Mouse (Mus musculus): ENCODE data around the gene Trappc11. TPM values are rescaled to one million over a fixed set of nuclear protein-coding genes. Genes with fewer than 3 reads are reported as not detected.

Gene Trappc11
- polyA plus RNA-seq, 1 experiment from 2014 or later, result 28.3 TPM

DNA sequence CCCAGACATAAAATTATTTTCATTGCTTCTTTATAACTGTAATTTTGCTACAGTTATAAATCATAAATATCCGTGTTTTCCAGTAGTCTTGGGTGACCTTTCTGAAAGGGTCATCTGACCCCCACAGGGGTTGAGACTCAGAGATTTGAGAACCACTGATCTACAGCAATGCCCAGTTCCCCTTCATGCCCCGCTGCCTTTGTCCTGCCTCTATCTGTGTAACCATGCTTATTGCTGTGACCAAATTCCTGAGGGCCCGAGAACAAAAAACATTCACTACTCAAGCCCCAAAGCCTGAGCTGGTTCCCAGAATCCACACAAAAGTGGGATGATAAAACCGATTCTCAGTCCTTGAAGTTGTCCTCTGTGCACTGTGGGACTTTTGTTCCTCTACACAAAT is 5.1 kb upstream of the Trappc11 start:
- no peak overlapping the region for H3K4me2 ChIP-seq (replicated peaks)
- ATAC-seq, result no peak
- no peak overlapping the region for H3K9ac ChIP-seq
- peaks cover 4% of the 10 kb centered on the region; the same call in 1 of the 2 replicates for H3K4me1 ChIP-seq (replicated peaks)
- H3K4me3 ChIP-seq (replicated peaks), result no peak overlapping the region
- H3K27me3 ChIP-seq (replicated peaks), result no peaks in the 10 kb centered on the region
- 89% methylated on average over 4 of the region's 4 CpGs for WGBS
- no peaks in the 10 kb centered on the region for H3K9me3 ChIP-seq
- no peaks in the 10 kb centered on the region for H3K36me3 ChIP-seq
- no peak overlapping the region for H3K27ac ChIP-seq

DNA sequence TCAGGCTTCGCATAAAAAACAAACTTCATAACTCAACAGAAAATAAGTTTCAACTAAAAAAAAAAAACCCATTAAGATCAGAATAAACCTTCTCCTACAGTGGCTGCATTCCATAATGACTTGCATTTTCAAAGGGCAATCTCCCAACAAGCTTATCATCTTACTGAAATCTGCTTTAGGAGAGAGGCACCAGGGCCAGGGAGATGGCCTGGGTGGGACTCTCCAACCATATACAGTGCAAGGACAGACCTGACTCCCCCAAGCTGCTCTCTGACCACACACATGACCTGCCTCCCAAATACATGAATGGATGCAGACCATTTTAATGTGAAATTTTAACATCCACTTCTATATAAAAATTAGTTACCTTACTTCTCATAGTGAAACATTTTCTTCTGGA is 5.2 kb downstream of the Trappc11 start:
- H3K27me3 ChIP-seq (replicated peaks), result no peaks in the 10 kb centered on the region
- H3K9me3 ChIP-seq, result no peaks in the 10 kb centered on the region
- 100% methylated on average over 1 of the region's 1 CpGs for WGBS
- no peak overlapping the region for H3K27ac ChIP-seq
- H3K4me3 ChIP-seq (replicated peaks), result no peak overlapping the region
- no peak overlapping the region for H3K4me2 ChIP-seq (replicated peaks)
- no peak for ATAC-seq
- peaks cover 12% of the 10 kb centered on the region; the same call in 1 of the 2 replicates for H3K36me3 ChIP-seq
- no peak overlapping the region for H3K9ac ChIP-seq
- 0 out of 2 replicates have a peak, but pooled peaks cover 6% of the 10 kb centered on the region for H3K4me1 ChIP-seq (replicated peaks)

DNA sequence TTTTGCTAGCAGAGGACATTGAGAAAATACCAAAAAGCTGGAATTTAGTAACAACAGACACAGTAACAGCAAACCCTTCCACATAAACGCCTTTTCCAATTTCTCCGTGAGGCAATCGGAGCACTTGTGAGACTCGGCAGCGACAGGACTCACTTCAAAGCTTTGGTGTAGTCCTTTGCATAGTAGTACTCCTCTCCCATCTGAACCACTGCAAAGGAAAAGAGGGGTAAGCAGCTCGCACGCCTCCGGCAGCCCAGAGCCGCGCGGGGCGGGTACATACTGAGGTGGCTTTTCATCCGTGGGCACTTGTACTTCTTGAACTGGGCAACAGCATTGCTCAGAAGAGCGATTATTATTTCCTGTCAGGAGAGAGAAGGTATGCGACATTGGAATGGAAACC is 19.7 kb downstream of the Trappc11 start:
- Histone ChIP-seq H3K36me3 (peaks cover 22% of the 10 kb centered on the region), H3K27me3 (replicated peaks) (no peaks in the 10 kb centered on the region), H3K4me3 (replicated peaks) (no peak overlapping the region), H3K9ac (no peak overlapping the region), H3K4me1 (replicated peaks) (no peaks in the 10 kb centered on the region), H3K9me3 (no peaks in the 10 kb centered on the region), H3K4me2 (replicated peaks) (no peak overlapping the region), H3K27ac (no peak overlapping the region)
- no peak for ATAC-seq
- WGBS, result 92% methylated on average over 15 of the region's 15 CpGs

DNA sequence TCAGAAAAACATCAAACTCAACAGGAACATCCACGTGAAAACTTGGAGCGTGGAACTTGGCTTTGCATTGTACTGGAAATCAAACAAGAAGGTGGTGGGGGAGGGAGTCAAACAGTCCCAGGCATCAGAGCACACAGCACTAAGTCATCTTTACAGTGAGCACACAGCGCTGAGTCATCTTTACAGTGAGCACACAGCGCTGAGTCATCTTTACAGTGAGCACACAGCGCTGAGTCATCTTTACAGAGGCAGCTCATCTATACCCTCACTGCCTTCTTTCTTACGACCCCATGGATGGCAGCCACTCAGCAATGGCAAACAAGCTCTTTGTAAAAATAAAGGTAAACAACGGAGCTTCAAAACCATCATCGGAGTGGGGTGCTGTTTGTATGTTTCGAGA is 22.3 kb downstream of the Trappc11 start:
- Histone ChIP-seq H3K27ac (no peak overlapping the region), H3K4me1 (replicated peaks) (no peaks in the 10 kb centered on the region), H3K4me2 (replicated peaks) (no peak overlapping the region), H3K9ac (no peak overlapping the region), H3K27me3 (replicated peaks) (no peaks in the 10 kb centered on the region), H3K36me3 (peaks cover 27% of the 10 kb centered on the region), H3K4me3 (replicated peaks) (no peak overlapping the region), H3K9me3 (no peaks in the 10 kb centered on the region)
- no peak for ATAC-seq
- 90% methylated on average over 9 of the region's 9 CpGs for WGBS

DNA sequence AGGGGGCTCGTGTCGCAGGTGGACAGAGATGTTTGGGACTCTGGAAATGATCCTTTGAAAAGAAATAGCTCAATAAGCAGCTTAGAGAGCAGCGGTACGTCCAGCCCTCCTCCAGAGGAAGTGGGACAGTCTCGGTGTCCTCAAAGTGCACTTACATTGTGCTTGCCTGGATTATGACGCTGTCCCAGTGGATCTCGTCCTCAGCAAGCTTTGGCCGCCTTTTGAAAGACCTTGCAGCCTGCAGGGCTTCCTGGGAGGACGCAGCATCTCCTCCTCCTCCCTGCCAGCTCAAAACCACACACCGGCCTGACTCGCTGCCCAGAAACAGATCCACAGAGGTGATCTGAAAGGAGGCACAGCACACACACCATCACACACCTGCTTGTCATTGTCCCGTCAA is 27.8 kb downstream of the Trappc11 start:
- Histone ChIP-seq H3K36me3 (peaks cover 26% of the 10 kb centered on the region), H3K4me3 (replicated peaks) (no peak overlapping the region), H3K4me2 (replicated peaks) (no peak overlapping the region), H3K27me3 (replicated peaks) (no peaks in the 10 kb centered on the region), H3K9me3 (no peaks in the 10 kb centered on the region), H3K4me1 (replicated peaks) (no peaks in the 10 kb centered on the region), H3K9ac (no peak overlapping the region), H3K27ac (no peak overlapping the region)
- WGBS, result 92% methylated on average over 12 of the region's 12 CpGs
- ATAC-seq, result no peak

DNA sequence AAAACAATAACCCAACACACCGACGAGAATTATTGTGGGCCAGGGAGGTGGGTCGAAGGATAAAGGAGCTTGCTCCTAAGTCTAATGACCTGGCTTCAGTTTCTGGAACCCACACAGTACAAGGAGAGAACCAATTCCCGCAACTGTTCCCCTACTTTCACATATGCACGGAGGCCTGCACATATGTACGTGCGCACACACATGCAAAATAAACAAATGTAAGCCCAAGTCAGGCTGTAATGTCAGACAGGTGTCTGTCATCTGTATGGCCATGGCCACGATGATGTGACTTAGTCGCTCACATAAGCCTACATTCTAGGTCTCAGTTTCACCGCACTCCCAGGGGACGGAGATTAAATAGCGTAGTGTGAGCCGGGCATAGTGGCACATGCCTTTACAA is 30.7 kb downstream of the Trappc11 start:
- no peak overlapping the region for H3K9ac ChIP-seq
- no peaks in the 10 kb centered on the region for H3K4me1 ChIP-seq (replicated peaks)
- peaks cover 14% of the 10 kb centered on the region for H3K36me3 ChIP-seq
- no peak overlapping the region for H3K4me3 ChIP-seq (replicated peaks)
- WGBS, result 94% methylated on average over 13 of the region's 13 CpGs
- no peak overlapping the region for H3K4me2 ChIP-seq (replicated peaks)
- H3K27me3 ChIP-seq (replicated peaks), result no peaks in the 10 kb centered on the region
- no peak for ATAC-seq
- H3K27ac ChIP-seq, result no peak overlapping the region
- H3K9me3 ChIP-seq, result no peaks in the 10 kb centered on the region

DNA sequence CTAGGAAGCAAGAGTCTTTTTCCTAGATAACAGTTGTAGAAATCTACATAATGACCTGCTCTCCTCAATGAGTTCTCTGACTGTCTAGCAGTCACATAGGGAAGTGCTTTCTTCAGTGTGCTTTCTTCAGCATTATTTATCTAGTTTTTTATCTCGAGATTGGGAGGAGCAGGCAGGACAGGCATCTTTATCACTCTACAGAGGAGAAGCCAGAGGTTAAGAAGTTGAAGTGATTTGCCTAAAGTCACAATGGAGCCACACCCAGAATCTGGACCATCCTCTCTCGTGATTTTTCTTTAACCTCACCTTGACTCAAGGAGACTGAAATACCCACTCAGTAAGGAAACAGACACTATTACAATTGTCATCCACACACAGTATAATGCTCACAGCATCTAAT is 31.3 kb downstream of the Trappc11 start:
- Histone ChIP-seq H3K36me3 (peaks cover 14% of the 10 kb centered on the region), H3K4me3 (replicated peaks) (no peak overlapping the region), H3K4me2 (replicated peaks) (no peak overlapping the region), H3K27me3 (replicated peaks) (no peaks in the 10 kb centered on the region), H3K9me3 (no peaks in the 10 kb centered on the region), H3K9ac (no peak overlapping the region), H3K4me1 (replicated peaks) (no peaks in the 10 kb centered on the region), H3K27ac (no peak overlapping the region)
- no peak for ATAC-seq
- 63% methylated on average over 2 of the region's 2 CpGs for WGBS

DNA sequence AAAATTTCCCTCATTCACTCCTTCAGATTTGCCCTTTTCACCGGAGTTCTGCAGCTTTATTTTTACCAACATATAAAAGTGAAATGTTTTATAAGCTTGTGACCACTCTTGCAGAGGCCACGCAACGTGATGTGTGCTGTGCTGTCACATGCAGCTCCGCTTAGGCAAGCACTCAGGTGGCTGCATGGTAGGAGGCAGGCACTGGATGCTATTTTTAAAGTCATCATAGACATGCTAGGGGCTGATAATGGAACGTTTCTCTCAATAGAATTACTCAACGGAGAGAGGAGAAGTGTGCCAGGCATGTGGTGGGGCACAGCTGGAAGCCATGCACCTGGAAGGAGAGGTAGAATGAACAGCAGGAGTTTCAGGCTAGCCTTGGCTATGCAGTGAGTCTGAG is 37.8 kb downstream of the Trappc11 start:
- WGBS, result 73% methylated on average over 6 of the region's 6 CpGs
- H3K27ac ChIP-seq, result no peak overlapping the region

DNA sequence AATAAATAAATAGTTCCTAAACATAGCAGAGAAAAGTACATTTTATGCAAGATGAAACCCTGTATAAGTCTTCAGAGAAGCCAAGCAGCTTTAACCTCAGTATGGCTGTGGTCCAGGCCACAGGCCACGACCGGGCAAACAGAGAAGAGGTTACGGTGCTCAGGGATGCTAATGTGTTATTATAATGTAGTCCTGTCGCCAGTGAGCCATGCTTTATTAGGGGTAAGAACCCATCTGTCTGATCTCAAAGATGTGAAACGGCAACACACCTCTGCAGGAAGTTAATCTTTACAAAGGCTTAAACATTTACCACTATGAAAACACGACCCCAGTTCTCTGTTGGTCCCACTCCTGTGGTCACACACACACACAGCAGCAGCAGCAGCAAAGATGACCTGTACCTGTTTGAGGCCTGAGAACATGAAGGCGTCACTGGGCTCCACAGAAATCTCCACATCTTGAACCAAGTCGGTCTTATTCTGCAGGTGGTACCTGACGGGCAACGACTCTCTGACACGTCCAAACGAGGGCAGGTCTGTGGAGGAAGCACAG is 38.6 kb downstream of the Trappc11 start:
- 57% methylated on average over 12 of the region's 12 CpGs for WGBS
- ATAC-seq, result peak; percentile 61
- no peak overlapping the region for H3K27ac ChIP-seq
- H3K27me3 ChIP-seq (replicated peaks), result no peaks in the 10 kb centered on the region
- H3K4me1 ChIP-seq (replicated peaks), result no peaks in the 10 kb centered on the region
- no peak overlapping the region for H3K4me3 ChIP-seq (replicated peaks)
- H3K4me2 ChIP-seq (replicated peaks), result no peak overlapping the region
- peaks cover 15% of the 10 kb centered on the region; the same call in 1 of the 2 replicates for H3K36me3 ChIP-seq
- H3K9ac ChIP-seq, result no peak overlapping the region
- no peaks in the 10 kb centered on the region for H3K9me3 ChIP-seq

More for the DNA sequence above, 37.8 kb downstream of the Trappc11 start:
- ATAC-seq, result no peak
- Histone ChIP-seq H3K36me3 (peaks cover 15% of the 10 kb centered on the region; the same call in 1 of the 2 replicates), H3K4me3 (replicated peaks) (no peak overlapping the region), H3K4me1 (replicated peaks) (no peaks in the 10 kb centered on the region), H3K27me3 (replicated peaks) (no peaks in the 10 kb centered on the region), H3K9ac (no peak overlapping the region), H3K9me3 (no peaks in the 10 kb centered on the region), H3K4me2 (replicated peaks) (no peak overlapping the region)

DNA sequence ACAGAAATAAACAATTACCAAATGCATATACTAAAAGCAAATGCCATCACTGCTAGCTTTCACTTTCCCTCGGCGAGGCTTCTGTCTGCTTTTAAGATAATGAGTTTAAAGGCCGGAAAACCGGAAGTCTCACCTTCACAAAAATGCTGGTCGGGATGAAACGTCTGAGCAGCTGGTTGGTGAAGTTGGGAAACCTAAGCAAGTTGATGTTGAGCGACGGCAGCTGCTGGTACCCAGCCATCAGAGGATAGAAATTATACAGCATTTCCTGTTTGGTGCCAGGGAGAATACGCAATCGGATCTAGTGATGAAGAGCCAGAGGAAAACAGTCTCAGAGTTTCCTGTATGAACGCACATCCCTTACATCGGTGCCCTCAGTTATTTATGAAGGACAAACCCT is 40.2 kb downstream of the Trappc11 start:
- no peak overlapping the region for H3K27ac ChIP-seq
- no peak overlapping the region for H3K4me3 ChIP-seq (replicated peaks)
- WGBS, result 86% methylated on average over 12 of the region's 12 CpGs
- no peaks in the 10 kb centered on the region for H3K4me1 ChIP-seq (replicated peaks)
- peaks cover 11% of the 10 kb centered on the region; the same call in 1 of the 2 replicates for H3K36me3 ChIP-seq
- H3K9ac ChIP-seq, result no peak overlapping the region
- ATAC-seq, result no peak
- H3K9me3 ChIP-seq, result no peaks in the 10 kb centered on the region
- H3K4me2 ChIP-seq (replicated peaks), result no peak overlapping the region
- H3K27me3 ChIP-seq (replicated peaks), result no peaks in the 10 kb centered on the region

DNA sequence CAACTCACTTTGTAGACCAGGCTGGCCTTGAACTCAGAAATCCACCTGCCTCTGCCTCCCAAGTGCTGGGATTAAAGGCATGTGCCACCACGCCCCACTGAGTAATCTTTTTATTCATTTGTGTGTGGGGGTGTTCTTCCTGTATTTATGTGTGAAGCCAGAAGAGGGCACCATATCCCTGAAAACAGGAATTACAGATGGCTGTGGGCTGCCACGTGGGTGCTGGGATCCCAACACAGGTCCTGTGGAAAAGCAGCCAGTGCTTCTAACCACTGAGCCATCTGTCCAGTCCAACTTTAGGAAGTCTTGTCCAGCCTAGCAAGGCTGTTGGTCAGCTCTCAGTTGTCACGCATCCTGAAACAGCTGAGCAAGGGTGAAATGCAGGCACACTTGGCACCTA is 46.0 kb downstream of the Trappc11 start:
- ATAC-seq, result no peak
- H3K4me1 ChIP-seq (replicated peaks), result no peaks in the 10 kb centered on the region
- peaks cover 8% of the 10 kb centered on the region; the same call in 1 of the 2 replicates for H3K36me3 ChIP-seq
- 91% methylated on average over 3 of the region's 3 CpGs for whole genome bisulfite sequencing
- no peak overlapping the region for H3K4me2 ChIP-seq (replicated peaks)
- H3K4me3 ChIP-seq (replicated peaks), result no peak overlapping the region
- H3K27me3 ChIP-seq (replicated peaks), result no peaks in the 10 kb centered on the region
- H3K9ac ChIP-seq, result no peak overlapping the region
- no peak overlapping the region for H3K27ac ChIP-seq
- no peaks in the 10 kb centered on the region for H3K9me3 ChIP-seq

DNA sequence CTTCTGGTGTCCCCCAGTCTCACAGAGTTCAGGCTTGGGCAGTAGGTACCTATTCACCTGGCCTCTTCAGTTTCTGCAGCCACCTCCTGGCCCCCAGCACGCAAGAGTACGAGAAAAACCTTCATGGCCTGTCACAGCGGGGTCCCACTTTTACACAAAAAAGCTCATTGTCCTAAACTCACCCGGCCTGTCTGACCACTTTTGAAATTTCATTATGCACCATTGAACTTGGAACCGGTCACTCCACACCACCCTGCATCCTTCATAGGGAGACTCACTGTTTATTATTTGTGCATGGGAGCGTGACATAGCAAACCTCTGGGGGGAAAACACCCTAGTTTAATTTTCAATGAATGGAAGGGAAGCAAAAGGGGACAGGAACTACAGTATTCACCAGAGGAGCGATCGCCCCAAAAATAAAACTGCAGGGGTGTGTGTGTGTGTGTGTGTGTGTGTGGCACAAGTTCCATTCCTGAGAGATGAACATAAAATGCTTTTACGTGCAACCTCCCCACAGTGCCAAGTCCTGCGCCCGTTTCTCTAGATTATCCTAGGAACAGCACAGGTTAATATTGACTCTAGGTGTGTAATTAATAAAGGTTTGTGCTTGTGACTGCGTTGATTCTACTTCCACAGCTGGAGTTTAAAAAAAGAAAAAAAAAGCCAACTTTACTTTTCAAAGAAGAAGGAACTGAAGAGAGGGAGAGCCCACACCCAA is 50.8 kb downstream of the Trappc11 start:
- H3K36me3 ChIP-seq, result no peaks in the 10 kb centered on the region
- no peaks in the 10 kb centered on the region for H3K9me3 ChIP-seq
- peak; percentile 51 for ATAC-seq
- no peaks in the 10 kb centered on the region for H3K27me3 ChIP-seq (replicated peaks)
- no peak overlapping the region for H3K27ac ChIP-seq
- 61% methylated on average over 12 of the region's 12 CpGs for WGBS
- no peak overlapping the region for H3K4me3 ChIP-seq (replicated peaks)
- no peak overlapping the region for H3K4me2 ChIP-seq (replicated peaks)
- H3K4me1 ChIP-seq (replicated peaks), result no peaks in the 10 kb centered on the region
- H3K9ac ChIP-seq, result no peak overlapping the region

DNA sequence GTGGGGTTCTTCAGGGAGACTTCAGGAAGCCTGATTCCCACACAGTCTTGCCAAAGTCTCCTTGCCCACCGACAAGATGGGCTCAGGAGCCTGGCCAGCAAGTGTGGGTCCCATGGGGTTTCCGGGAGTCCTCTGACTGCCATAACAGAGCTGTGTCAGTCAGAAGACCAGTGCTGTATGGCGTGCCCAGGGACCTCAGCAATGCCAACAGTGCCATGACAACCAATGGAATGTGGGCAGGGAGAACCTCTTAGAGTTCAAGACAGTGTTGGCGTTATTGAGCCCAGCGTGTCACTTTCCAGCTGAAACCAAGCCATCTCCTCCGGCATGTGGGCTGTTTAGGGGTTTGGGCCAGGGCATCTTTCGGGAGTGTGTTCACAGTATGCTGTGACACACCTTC is 53.2 kb downstream of the Trappc11 start:
- H3K9me3 ChIP-seq, result no peaks in the 10 kb centered on the region
- H3K27me3 ChIP-seq (replicated peaks), result no peaks in the 10 kb centered on the region
- H3K4me1 ChIP-seq (replicated peaks), result no peaks in the 10 kb centered on the region
- H3K4me2 ChIP-seq (replicated peaks), result no peak overlapping the region
- 89% methylated on average over 7 of the region's 7 CpGs for WGBS
- no peak overlapping the region for H3K9ac ChIP-seq
- no peaks in the 10 kb centered on the region for H3K36me3 ChIP-seq
- H3K4me3 ChIP-seq (replicated peaks), result no peak overlapping the region
- ATAC-seq, result no peak
- H3K27ac ChIP-seq, result no peak overlapping the region
